Mouse (Mus musculus): Measurements from ENCODE around the gene Ascl5.

DNA sequence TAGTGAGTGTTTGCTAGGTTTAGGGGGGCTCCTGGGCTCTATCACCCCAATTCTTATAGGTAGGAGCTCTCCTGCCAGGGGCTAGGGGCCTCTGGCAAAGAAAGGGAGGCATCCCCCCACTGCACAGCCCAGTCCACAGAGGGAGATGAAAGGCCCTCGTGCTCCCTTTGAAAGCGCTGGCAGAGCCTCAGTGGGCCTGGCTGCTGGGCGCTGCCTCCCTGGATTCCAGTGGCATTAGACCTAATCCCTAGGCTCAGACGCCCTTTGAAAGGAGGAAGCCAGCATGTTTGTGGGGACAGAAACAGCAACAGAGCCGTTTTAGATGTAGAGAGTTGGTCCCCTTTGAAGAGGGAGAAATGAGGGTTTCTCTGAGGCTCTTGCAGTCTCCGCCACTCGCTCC lies 20.4 kb upstream of the Ascl5 start:
- TF ChIP-seq POLR2A (IDR thresholded peaks at IDR 0.05; ENCODE audit: low read depth, low read length), result no peak
- TF ChIP-seq CTCF (conservative IDR thresholded peaks at IDR 0.05; ENCODE audit: insufficient read depth, insufficient read length, low read depth, low read length), result no peak
